Mouse (Mus musculus) E14TG2a.4 (cell line): Measurements from ENCODE around the gene Pcsk5.

Experiments used
- CTCF ChIP-seq: conservative IDR thresholded peaks from 2 replicates; pipeline ENCODE4 v1.5.1; 2014; ENCODE audit warnings: low read length
- NANOG ChIP-seq: IDR thresholded peaks from 2 replicates; pipeline ENCODE4 v1.6.1; 2014; ENCODE audit warnings: borderline replicate concordance, low read length, mixed read lengths
- POU5F1 ChIP-seq: IDR thresholded peaks from 2 replicates; pipeline ENCODE4 v1.6.1; 2014; ENCODE audit warnings: low read length, borderline replicate concordance

DNA sequence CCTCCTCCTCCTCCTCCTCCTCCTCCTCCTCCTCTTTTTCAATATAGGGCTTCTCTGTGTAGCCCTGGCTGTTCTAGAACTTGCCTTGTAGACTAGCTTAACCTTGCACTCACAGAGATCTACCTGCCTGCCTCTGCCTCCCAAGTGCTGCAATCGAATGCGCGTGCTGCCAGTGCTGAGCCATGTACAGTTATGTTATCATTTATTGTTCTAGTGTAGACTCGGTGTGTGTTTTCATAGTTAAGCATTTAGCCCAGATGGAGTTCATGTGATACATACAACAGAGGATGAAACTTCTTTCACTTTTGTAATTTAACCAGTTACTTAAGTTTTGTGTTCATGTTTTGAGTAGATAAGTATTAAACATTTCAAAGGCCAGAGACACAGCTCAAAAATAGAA lies 452.4 kb downstream of the Pcsk5 start:
- no peak for TF ChIP-seq CTCF
- no peak for TF ChIP-seq POU5F1
- TF ChIP-seq NANOG, result no peak
